Mouse (Mus musculus) cerebellum, adult 2 months (tissue): ENCODE data around the gene Mical3.

Experiments used
- CTCF ChIP-seq: fragments of 200-500 bp; IDR thresholded peaks from 2 replicates; pipeline ENCODE4 v1.5.1; 2011; ENCODE audit warnings: low read depth, mild to moderate bottlenecking, control low read depth, low read length, moderate library complexity, borderline replicate concordance; ENCODE audit not compliant: insufficient read depth
- POLR2A ChIP-seq: fragments of 200-500 bp; IDR thresholded peaks from 2 replicates; pipeline ENCODE4 v1.6.1; 2011; ENCODE audit warnings: low read length, control low read depth, borderline replicate concordance; ENCODE audit not compliant: insufficient read depth

- TF ChIP-seq CTCF (no peak), POLR2A (no peak)
Measured at GRCm38 (mm10) chr6:121105726-121106125, 25.1 kb downstream of the Mical3 start.
